Mouse (Mus musculus): ENCODE data around the gene H2-Ab1. TPM values are rescaled to one million over a fixed set of nuclear protein-coding genes. Genes with fewer than 3 reads are reported as not detected.
A peak's percentile ranks its signal among the peaks of the same experiment; 100 is the strongest.
"Not testable (repeated sequence)": the region's sequence is repeated elsewhere in the genome, so short reads cannot be mapped to it uniquely, and the experiment has no call there.

Gene H2-Ab1
- polyA plus RNA-seq, 1 experiment, result 1.8 TPM

DNA sequence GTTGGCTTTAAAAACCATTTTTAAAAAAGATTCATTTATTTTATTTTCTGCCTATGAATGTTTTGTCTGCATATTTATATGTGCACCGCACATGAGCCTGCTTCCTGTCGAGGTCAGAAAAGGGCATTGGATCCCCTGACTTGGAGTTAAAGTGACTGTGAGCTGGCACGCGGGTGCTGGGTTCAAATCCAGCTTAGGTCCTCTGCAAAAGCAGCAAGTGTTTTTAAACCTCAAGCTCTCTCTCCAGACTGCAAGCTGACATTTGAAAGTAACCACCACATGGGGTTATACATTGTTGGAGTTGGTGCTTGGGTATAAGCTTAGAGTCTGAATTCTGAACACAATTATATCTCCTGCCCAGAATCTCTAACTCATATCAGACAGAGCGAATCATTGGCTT is 39.5 kb upstream of the H2-Ab1 start:
- TF ChIP-seq FLI1 (IDR thresholded peaks at IDR 0.05; ENCODE audit: low read length) (no peak), GATA1 (IDR thresholded peaks at IDR 0.05; ENCODE audit: borderline replicate concordance, low read length) (no peak)
- peaks cover 27% of the 10 kb centered on the region for H3K4me1 ChIP-seq
- H3K27me3 ChIP-seq (replicated peaks), result no peaks in the 10 kb centered on the region
- no peak overlapping the region for H3K4me3 ChIP-seq (replicated peaks)
- no peaks in the 10 kb centered on the region for H3K9me3 ChIP-seq
- H3K36me3 ChIP-seq (replicated peaks; ENCODE audit: low read length), result peaks cover 56% of the 10 kb centered on the region

GRCm38 (mm10) chr17:34218675-34219074 is 38.8 kb upstream of the H2-Ab1 start:
- Histone ChIP-seq H3K4me1 (peaks cover 27% of the 10 kb centered on the region), H3K36me3 (replicated peaks; ENCODE audit: low read length) (peaks cover 49% of the 10 kb centered on the region), H3K4me3 (replicated peaks) (peak overlapping the region; percentile 69), H3K27me3 (replicated peaks) (no peaks in the 10 kb centered on the region), H3K9me3 (no peaks in the 10 kb centered on the region)
- TF ChIP-seq GATA1 (IDR thresholded peaks at IDR 0.05; ENCODE audit: borderline replicate concordance, low read length), result no peak

DNA sequence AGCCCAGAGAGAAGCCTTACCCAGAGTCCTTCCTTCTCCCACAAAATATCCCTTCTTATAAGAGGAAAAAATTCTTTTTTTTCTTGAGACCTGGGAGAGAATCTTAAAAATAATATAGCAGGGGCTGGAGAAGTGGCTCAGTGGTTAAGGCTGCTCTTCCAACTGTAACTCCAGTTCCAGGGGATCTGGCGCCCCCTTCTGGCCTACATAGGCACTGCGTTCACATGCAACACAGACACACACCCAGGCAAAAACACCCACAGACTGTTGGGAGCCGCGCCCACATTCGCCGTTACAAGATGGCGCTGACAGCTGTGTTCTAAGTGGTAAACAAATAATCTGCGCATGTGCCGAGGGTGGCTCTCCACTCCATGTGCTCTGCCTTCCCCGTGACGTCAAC is 38.4 kb upstream of the H2-Ab1 start:
- not testable (repeated sequence) for H3K27me3 ChIP-seq (replicated peaks); H3K9me3 ChIP-seq
- peaks cover 45% of the 10 kb centered on the region for H3K36me3 ChIP-seq (replicated peaks; ENCODE audit: low read length)
- H3K4me1 ChIP-seq, result peaks cover 27% of the 10 kb centered on the region
- peak overlapping the region; percentile 69 for H3K4me3 ChIP-seq (replicated peaks)

DNA sequence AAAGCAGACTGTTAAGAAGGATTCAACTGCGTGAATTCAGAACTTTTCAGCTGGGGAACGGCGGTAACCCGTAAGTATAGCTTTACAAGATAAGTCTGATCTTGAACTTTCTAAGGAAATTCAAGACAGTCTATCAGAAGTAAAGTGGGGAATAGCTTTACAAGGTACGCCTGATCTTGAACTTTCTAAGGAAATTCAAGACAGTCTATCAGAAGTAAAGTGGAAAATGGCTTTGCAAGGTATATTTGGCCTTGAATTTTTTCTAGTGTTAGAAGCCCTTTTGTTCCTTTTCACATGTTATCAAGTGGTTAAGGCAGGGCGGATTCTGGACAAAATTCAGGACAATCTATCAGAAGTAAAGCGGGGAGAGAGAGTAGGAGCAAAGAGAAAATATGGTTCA is 37.7 kb upstream of the H2-Ab1 start:
- not testable (repeated sequence) for H3K4me3 ChIP-seq (replicated peaks)
- H3K36me3 ChIP-seq (replicated peaks; ENCODE audit: low read length), result peaks cover 38% of the 10 kb centered on the region

DNA sequence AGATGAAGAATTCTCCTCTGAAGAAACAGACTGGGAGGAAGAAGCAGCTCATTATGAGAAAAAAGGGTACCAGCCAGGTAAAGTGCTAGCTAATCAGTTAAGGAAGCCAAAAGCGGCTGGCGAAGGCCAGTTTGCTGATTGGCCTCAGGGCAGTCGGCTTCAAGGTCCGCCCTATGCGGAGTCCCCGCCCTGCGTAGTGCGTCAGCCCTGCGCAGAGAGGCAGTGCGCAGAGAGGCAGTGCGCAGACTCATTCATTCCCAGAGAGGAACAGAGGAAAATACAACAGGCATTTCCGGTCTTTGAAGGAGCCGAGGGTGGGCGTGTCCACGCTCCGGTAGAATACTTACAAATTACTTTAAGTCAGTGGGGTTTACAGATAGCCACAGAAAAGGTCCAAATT is 37.1 kb upstream of the H2-Ab1 start:
- not testable (repeated sequence) for H3K27me3 ChIP-seq (replicated peaks); H3K9me3 ChIP-seq; H3K4me3 ChIP-seq (replicated peaks)
- Histone ChIP-seq H3K36me3 (replicated peaks; ENCODE audit: low read length) (peaks cover 32% of the 10 kb centered on the region), H3K4me1 (peaks cover 26% of the 10 kb centered on the region)

More for the DNA sequence above, 37.7 kb upstream of the H2-Ab1 start:
- H3K4me1 ChIP-seq, result peaks cover 27% of the 10 kb centered on the region
- H3K9me3 ChIP-seq; H3K27me3 ChIP-seq (replicated peaks): not testable (repeated sequence)

DNA sequence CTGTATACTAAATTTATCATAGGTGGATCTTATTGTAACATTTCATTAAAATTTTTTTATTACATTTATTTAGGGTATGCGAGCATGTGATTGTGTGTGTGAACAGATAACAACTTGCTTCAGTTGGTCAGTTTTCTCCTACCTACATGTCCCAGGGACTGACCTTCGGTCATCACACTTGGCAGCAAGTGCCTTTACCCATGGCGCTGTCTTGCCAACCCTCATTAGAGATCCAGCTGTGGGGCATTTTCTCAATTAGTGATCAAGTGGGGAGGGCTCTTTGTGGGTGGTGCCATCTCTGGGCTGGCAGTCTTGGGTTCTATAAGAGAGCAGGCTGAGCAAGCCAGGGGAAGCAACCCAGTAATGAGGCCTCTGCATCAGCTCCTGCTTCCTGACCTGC is 32.7 kb upstream of the H2-Ab1 start:
- TF ChIP-seq GATA1 (IDR thresholded peaks at IDR 0.05; ENCODE audit: borderline replicate concordance, low read length) (no peak), FLI1 (IDR thresholded peaks at IDR 0.05; ENCODE audit: low read length) (no peak)
- H3K4me3 ChIP-seq (replicated peaks), result no peak overlapping the region
- no peaks in the 10 kb centered on the region for H3K27me3 ChIP-seq (replicated peaks)
- H3K9me3 ChIP-seq, result no peaks in the 10 kb centered on the region
- H3K4me1 ChIP-seq, result no peaks in the 10 kb centered on the region; the same call in 1 of the 2 replicates
- H3K36me3 ChIP-seq (replicated peaks; ENCODE audit: low read length), result no peaks in the 10 kb centered on the region

GRCm38 (mm10) chr17:34225426-34225825 is 32.1 kb upstream of the H2-Ab1 start:
- no peaks in the 10 kb centered on the region for H3K27me3 ChIP-seq (replicated peaks)
- no peaks in the 10 kb centered on the region for H3K9me3 ChIP-seq
- H3K36me3 ChIP-seq (replicated peaks; ENCODE audit: low read length), result no peaks in the 10 kb centered on the region
- H3K4me3 ChIP-seq (replicated peaks), result no peak overlapping the region
- TF ChIP-seq FLI1 (IDR thresholded peaks at IDR 0.05; ENCODE audit: low read length), result no peak
- no peak for TF ChIP-seq GATA1 (IDR thresholded peaks at IDR 0.05; ENCODE audit: borderline replicate concordance, low read length)
- H3K4me1 ChIP-seq, result no peaks in the 10 kb centered on the region; the same call in 1 of the 2 replicates

DNA sequence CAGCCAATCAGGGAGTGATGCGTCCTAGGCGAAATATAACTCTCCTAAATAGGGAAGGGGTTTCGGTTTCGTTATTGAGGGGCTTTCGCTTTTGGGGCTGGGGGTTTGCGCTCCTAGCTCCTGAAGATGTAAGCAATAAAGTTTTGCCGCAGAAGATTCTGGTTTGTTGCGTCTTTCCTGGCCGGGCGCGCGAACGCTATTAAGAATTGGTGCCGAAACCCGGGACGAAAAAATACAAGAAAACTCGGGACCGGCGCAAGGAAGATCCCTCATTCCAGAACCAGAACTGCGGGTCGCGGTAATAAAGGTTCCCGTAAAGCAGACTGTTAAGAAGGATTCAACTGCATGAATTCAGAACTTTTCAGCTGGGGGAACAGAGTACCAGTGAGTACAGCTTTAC is 31.6 kb upstream of the H2-Ab1 start:
- H3K9me3 ChIP-seq, H3K4me1 ChIP-seq: not testable (repeated sequence)

GRCm38 (mm10) chr17:34230971-34231370 is 26.5 kb upstream of the H2-Ab1 start:
- H3K9me3 ChIP-seq; H3K4me1 ChIP-seq; H3K36me3 ChIP-seq (replicated peaks; ENCODE audit: low read length); H3K4me3 ChIP-seq (replicated peaks); H3K27me3 ChIP-seq (replicated peaks): not testable (repeated sequence)

More for the DNA sequence above, 31.6 kb upstream of the H2-Ab1 start:
- not testable (repeated sequence) for H3K36me3 ChIP-seq (replicated peaks; ENCODE audit: low read length); H3K4me3 ChIP-seq (replicated peaks); H3K27me3 ChIP-seq (replicated peaks)

GRCm38 (mm10) chr17:34232021-34232420 is 25.5 kb upstream of the H2-Ab1 start:
- H3K9me3 ChIP-seq; H3K27me3 ChIP-seq (replicated peaks); H3K36me3 ChIP-seq (replicated peaks; ENCODE audit: low read length); H3K4me3 ChIP-seq (replicated peaks): not testable (repeated sequence)
- H3K4me1 ChIP-seq, result peaks cover 12% of the 10 kb centered on the region

DNA sequence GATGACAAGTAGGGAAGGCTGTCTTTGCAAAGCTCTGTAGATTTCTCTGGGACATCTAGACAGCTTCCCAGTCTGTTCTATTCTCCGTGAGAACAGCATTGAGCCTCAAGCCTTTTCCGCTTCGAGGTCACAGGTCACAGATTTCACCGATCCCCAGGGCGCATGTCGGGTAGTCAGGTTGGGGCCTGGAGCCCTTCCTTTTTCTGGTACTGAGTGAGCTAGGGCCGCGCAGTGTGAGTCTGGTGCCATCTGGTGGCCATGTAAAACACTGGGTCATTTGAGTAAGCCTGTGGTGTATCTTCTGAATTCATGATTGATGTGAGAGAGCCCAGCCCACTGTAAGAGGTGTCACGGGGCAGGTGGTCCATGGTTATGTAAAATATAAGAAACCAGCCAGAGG is 22.6 kb upstream of the H2-Ab1 start:
- Histone ChIP-seq H3K27me3 (replicated peaks) (no peaks in the 10 kb centered on the region), H3K36me3 (replicated peaks; ENCODE audit: low read length) (no peaks in the 10 kb centered on the region), H3K9me3 (no peaks in the 10 kb centered on the region), H3K4me1 (peaks cover 29% of the 10 kb centered on the region), H3K4me3 (replicated peaks) (peak overlapping the region; percentile 23)
- TF ChIP-seq GATA1 (IDR thresholded peaks at IDR 0.05; ENCODE audit: borderline replicate concordance, low read length), result no peak
- no peak for TF ChIP-seq FLI1 (IDR thresholded peaks at IDR 0.05; ENCODE audit: low read length)

DNA sequence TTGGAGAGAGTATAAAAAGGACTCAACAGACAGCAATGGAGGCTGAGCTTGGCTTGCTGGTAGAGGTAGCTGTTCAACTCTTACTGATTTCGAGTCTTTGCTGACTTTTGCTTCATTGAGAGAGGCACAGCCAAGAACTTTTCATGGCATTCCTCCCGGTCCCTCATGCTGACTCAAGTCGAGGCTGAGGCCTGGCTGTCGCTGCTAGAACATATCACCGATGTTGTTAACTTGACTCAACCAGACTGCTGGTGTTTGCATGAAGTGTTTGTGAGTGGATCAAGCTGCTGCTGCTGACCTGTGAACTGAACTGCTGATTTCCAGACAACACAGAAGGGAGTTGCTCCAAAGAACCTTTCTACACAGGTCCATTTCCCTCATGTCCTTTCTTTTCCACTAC is 20.8 kb upstream of the H2-Ab1 start:
- no peak overlapping the region for H3K4me3 ChIP-seq (replicated peaks)
- no peaks in the 10 kb centered on the region for H3K27me3 ChIP-seq (replicated peaks)
- peaks cover 41% of the 10 kb centered on the region for H3K4me1 ChIP-seq
- H3K9me3 ChIP-seq, result peaks cover 8% of the 10 kb centered on the region
- H3K36me3 ChIP-seq (replicated peaks; ENCODE audit: low read length), result peaks cover 2% of the 10 kb centered on the region
- TF ChIP-seq FLI1 (IDR thresholded peaks at IDR 0.05; ENCODE audit: low read length) (no peak), GATA1 (IDR thresholded peaks at IDR 0.05; ENCODE audit: borderline replicate concordance, low read length) (no peak)
